Mouse (Mus musculus) cerebellum, postnatal 14 days (tissue): Measurements from ENCODE around the gene 2010005H15Rik.
"Not testable (repeated sequence)": the region's sequence is repeated elsewhere in the genome, so short reads cannot be mapped to it uniquely, and the experiment has no call there.

Source experiments
- DNase-seq, 2 experiments: peaks; one replicate each; pipeline ENCODE4 v3.0.0; 2021; ENCODE audit warnings: mixed read lengths in 2 of 2

2010005H15Rik gene

GRCm38 (mm10) chr16:36221168-36221567 is at the start of gene 2010005H15Rik:
Gene 2010005H15Rik (plus strand): TSS chr16:36221468.
- DNase-seq, result not testable (repeated sequence)

- DNase-seq, result no peak
Observed at GRCm38 (mm10) chr16:36176108-36176507, 45.2 kb upstream of the 2010005H15Rik start.

GRCm38 (mm10) chr16:36179910-36180309 is 41.4 kb upstream of the 2010005H15Rik start:
- no peak for DNase-seq

GRCm38 (mm10) chr16:36183912-36184311 is 37.4 kb upstream of the 2010005H15Rik start, which contains the start of gene Gm5483:
Gene Gm5483 (plus strand): TSS chr16:36184212.
- DNase-seq, result not testable (repeated sequence)

GRCm38 (mm10) chr16:36199226-36199625 is 22.0 kb upstream of the 2010005H15Rik start:
- DNase-seq, result no peak

GRCm38 (mm10) chr16:36203846-36204245 is 17.4 kb upstream of the 2010005H15Rik start:
- DNase-seq, result peak in 1 of 2 experiments; percentile 9

GRCm38 (mm10) chr16:36205684-36206083 is 15.6 kb upstream of the 2010005H15Rik start:
- DNase-seq, result not testable (repeated sequence)

- DNase-seq, result no peak
Observed at GRCm38 (mm10) chr16:36209967-36210453, 11.3 kb upstream of the 2010005H15Rik start, which contains the start of gene Gm5416. Gene Gm5416 (plus strand): TSS chr16:36210403.

- not testable (repeated sequence) for DNase-seq
Observed at GRCm38 (mm10) chr16:36260585-36260984, 39.3 kb downstream of the 2010005H15Rik start.

- not testable (repeated sequence) for DNase-seq
Observed at GRCm38 (mm10) chr16:36276796-36277195, 55.5 kb downstream of the 2010005H15Rik start, which contains the start of gene Stfa1. Gene Stfa1 (plus strand): TSS chr16:36276951.

GRCm38 (mm10) chr16:36289140-36289539 is 67.9 kb downstream of the 2010005H15Rik start:
- DNase-seq, result no peak
